Mouse (Mus musculus): ENCODE data around the gene Apopt1. TPM values are rescaled to one million over a fixed set of nuclear protein-coding genes. Genes with fewer than 3 reads are reported as not detected.

The Apopt1 gene
- 21.5 and 22.1 TPM in 2 replicates for polyA plus RNA-seq (2015; fragmentation: Nextera tagmentation; extraction: Ambion mirVana)

DNA sequence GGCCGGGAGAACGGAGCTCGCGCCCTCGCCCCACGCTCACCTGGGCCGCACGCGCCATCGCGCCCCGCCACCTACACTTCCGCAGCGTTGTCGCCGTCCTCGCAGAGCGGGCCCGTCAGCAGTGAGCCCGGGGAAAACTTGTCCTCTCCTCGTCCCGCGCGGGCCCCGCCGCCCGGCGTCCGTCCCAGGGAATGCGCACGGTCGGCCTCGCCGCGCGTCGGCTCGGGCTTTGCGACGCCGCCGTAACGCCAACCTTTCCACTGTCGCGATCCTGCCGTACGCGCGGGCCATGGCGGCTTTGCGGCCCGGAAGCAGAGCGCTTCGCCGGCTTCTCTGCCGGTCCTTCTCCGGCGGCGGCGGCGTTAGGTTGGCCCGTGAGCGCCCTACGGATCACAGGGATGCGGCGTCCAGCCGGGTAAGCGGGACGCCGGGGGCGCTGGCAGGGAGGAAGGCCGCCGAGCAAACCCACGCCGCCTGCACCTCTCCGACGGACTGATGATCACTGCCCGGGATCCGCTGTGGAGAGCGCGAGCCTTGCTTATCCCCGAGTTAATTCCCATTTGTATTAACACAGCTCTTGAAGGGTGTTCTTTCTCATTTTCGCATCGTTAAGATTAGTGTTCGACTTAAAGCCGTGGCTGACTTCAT, at the start of gene Apopt1, which contains the start of gene Bag5:
Gene Apopt1 (plus strand): TSS at position 258 of the 648 bp plus-strand sequence.
Gene Bag5 (minus strand): TSS at position 254 of the 648 bp plus-strand sequence.
- H3K9ac ChIP-seq (replicated peaks): peak within 1 kb of the TSS; percentile 92
- 1% methylated on average over 56 of the region's 86 CpGs for WGBS (ENCODE audit: insufficient replicate concordance)
- peak; percentile 94 for DNase-seq
- peaks cover 27% of the 10 kb centered on the region for H3K36me3 ChIP-seq (replicated peaks; ENCODE audit: insufficient read depth, low read length)
- no peaks in the 10 kb centered on the region for H3K9me3 ChIP-seq (ENCODE audit: low read length)
- peaks cover 14% of the 10 kb centered on the region for H3K4me1 ChIP-seq (ENCODE audit: insufficient read depth)
- no peaks in the 10 kb centered on the region for H3K27me3 ChIP-seq (ENCODE audit: insufficient read depth, low read length)
- peak within 1 kb of the TSS; percentile 93 for H3K4me2 ChIP-seq (ENCODE audit: low read depth, low read length)
- H3K4me3 ChIP-seq (ENCODE audit: low read depth, low read length): peak within 1 kb of the TSS; percentile 92
- ATAC-seq: peak; percentile 96
- peak within 1 kb of the TSS; percentile 64 for H3K27ac ChIP-seq (ENCODE audit: low read depth)
- TF ChIP-seq CTCF (IDR thresholded peaks at IDR 0.05; ENCODE audit: low read depth): peak; percentile 33; the same call in 1 of the 2 replicates
- no peak for TF ChIP-seq EP300 (IDR thresholded peaks at IDR 0.05; ENCODE audit: low read depth)

DNA sequence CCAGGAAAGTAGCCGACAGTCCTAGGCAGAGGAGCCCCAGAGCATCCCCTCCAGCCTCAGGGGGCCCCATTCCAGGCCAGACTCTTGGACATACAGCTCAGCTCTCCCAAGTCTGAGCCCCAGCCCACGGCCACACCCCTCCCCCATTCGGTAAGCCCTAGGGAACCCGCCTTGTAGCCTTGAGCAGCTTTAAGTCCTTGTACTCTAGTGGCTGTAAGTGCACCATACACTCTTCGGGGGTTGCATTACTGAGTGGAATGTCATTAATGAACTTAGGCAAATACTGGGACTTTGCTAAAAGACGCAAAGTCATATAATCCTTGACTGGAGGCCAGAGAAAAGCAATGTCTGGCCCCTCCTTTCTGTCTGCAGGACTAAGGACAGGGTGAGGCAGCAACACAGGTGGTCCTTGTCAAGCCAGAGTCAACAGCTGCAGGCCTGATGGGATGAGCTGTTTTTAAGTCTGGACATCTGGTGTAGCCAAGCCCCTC, 48.9 kb upstream of the Apopt1 start:
- TF ChIP-seq EP300 (IDR thresholded peaks at IDR 0.05; ENCODE audit: low read depth) (no peak), CTCF (IDR thresholded peaks at IDR 0.05; ENCODE audit: low read depth) (no peak)
- Histone ChIP-seq H3K4me1 (ENCODE audit: insufficient read depth) (peaks cover 8% of the 10 kb centered on the region), H3K36me3 (replicated peaks; ENCODE audit: insufficient read depth, low read length) (no peaks in the 10 kb centered on the region), H3K4me3 (ENCODE audit: low read depth, low read length) (no peak overlapping the region), H3K27me3 (ENCODE audit: insufficient read depth, low read length) (no peaks in the 10 kb centered on the region), H3K9me3 (ENCODE audit: low read length) (no peaks in the 10 kb centered on the region), H3K27ac (ENCODE audit: low read depth) (no peak overlapping the region), H3K9ac (replicated peaks) (no peak overlapping the region), H3K4me2 (ENCODE audit: low read depth, low read length) (no peak overlapping the region)
- DNase-seq (no peak), ATAC-seq (no peak)
- WGBS (ENCODE audit: insufficient replicate concordance): 67% methylated on average over 6 of the region's 6 CpGs

GRCm38 (mm10) chr12:111665041-111665880, 47.8 kb upstream of the Apopt1 start:
- no peaks in the 10 kb centered on the region for H3K9me3 ChIP-seq (ENCODE audit: low read length)
- H3K9ac ChIP-seq (replicated peaks): no peak overlapping the region
- H3K36me3 ChIP-seq (replicated peaks; ENCODE audit: insufficient read depth, low read length): no peaks in the 10 kb centered on the region
- H3K27me3 ChIP-seq (ENCODE audit: insufficient read depth, low read length): peaks cover 4% of the 10 kb centered on the region
- H3K4me2 ChIP-seq (ENCODE audit: low read depth, low read length): no peak overlapping the region
- H3K4me3 ChIP-seq (ENCODE audit: low read depth, low read length): no peak overlapping the region
- peaks cover 10% of the 10 kb centered on the region for H3K4me1 ChIP-seq (ENCODE audit: insufficient read depth)
- TF ChIP-seq EP300 (IDR thresholded peaks at IDR 0.05; ENCODE audit: low read depth) (no peak), CTCF (IDR thresholded peaks at IDR 0.05; ENCODE audit: low read depth) (no peak)
- no peak overlapping the region for H3K27ac ChIP-seq (ENCODE audit: low read depth)
- no peak for ATAC-seq
- DNase-seq: no peak
- 81% methylated on average over 13 of the region's 13 CpGs for WGBS (ENCODE audit: insufficient replicate concordance)

GRCm38 (mm10) chr12:111666380-111666779, 46.7 kb upstream of the Apopt1 start:
- Histone ChIP-seq H3K4me1 (ENCODE audit: insufficient read depth) (peaks cover 19% of the 10 kb centered on the region), H3K9ac (replicated peaks) (no peak overlapping the region), H3K4me3 (ENCODE audit: low read depth, low read length) (no peak overlapping the region), H3K27me3 (ENCODE audit: insufficient read depth, low read length) (peaks cover 15% of the 10 kb centered on the region), H3K9me3 (ENCODE audit: low read length) (no peaks in the 10 kb centered on the region), H3K27ac (ENCODE audit: low read depth) (no peak overlapping the region), H3K4me2 (ENCODE audit: low read depth, low read length) (no peak overlapping the region), H3K36me3 (replicated peaks; ENCODE audit: insufficient read depth, low read length) (no peaks in the 10 kb centered on the region)
- no peak for TF ChIP-seq EP300 (IDR thresholded peaks at IDR 0.05; ENCODE audit: low read depth)
- TF ChIP-seq CTCF (IDR thresholded peaks at IDR 0.05; ENCODE audit: low read depth): no peak
- WGBS (ENCODE audit: insufficient replicate concordance): 72% methylated on average over 13 of the region's 13 CpGs
- no peak for DNase-seq
- ATAC-seq: no peak

- Histone ChIP-seq H3K27ac (ENCODE audit: low read depth) (no peak overlapping the region), H3K4me3 (ENCODE audit: low read depth, low read length) (no peak overlapping the region), H3K4me2 (ENCODE audit: low read depth, low read length) (no peak overlapping the region), H3K4me1 (ENCODE audit: insufficient read depth) (peaks cover 29% of the 10 kb centered on the region), H3K9me3 (ENCODE audit: low read length) (no peaks in the 10 kb centered on the region), H3K9ac (replicated peaks) (no peak overlapping the region), H3K36me3 (replicated peaks; ENCODE audit: insufficient read depth, low read length) (no peaks in the 10 kb centered on the region), H3K27me3 (ENCODE audit: insufficient read depth, low read length) (peaks cover 26% of the 10 kb centered on the region)
- 77% methylated on average over 5 of the region's 5 CpGs for WGBS (ENCODE audit: insufficient replicate concordance)
- no peak for ATAC-seq
- no peak for DNase-seq
- TF ChIP-seq CTCF (IDR thresholded peaks at IDR 0.05; ENCODE audit: low read depth) (no peak), EP300 (IDR thresholded peaks at IDR 0.05; ENCODE audit: low read depth) (no peak)
These were observed 45.6 kb upstream of the Apopt1 start for GRCm38 (mm10) chr12:111667421-111667820.

- Histone ChIP-seq H3K27me3 (ENCODE audit: insufficient read depth, low read length) (peaks cover 35% of the 10 kb centered on the region), H3K4me3 (ENCODE audit: low read depth, low read length) (peak overlapping the region; percentile 7; the same call in 1 of the 2 replicates), H3K4me1 (ENCODE audit: insufficient read depth) (peaks cover 32% of the 10 kb centered on the region), H3K9ac (replicated peaks) (no peak overlapping the region; the same call in 1 of the 2 replicates), H3K4me2 (ENCODE audit: low read depth, low read length) (peak overlapping the region; percentile 68), H3K36me3 (replicated peaks; ENCODE audit: insufficient read depth, low read length) (no peaks in the 10 kb centered on the region), H3K27ac (ENCODE audit: low read depth) (peak overlapping the region; percentile 74), H3K9me3 (ENCODE audit: low read length) (no peaks in the 10 kb centered on the region)
- 0% methylated on average over 8 of the region's 8 CpGs for WGBS (ENCODE audit: insufficient replicate concordance)
- DNase-seq (peak; percentile 95), ATAC-seq (peak; percentile 73)
- TF ChIP-seq EP300 (IDR thresholded peaks at IDR 0.05; ENCODE audit: low read depth) (no peak), CTCF (IDR thresholded peaks at IDR 0.05; ENCODE audit: low read depth) (peak; percentile 97)
These were observed 44.6 kb upstream of the Apopt1 start for GRCm38 (mm10) chr12:111668457-111668912.
